28 mouse cellular contexts compared by ENCODE assay signal in genomic region chr11:115430561-115430960, GRCm38 (mm10). TPM values are rescaled to one million over a fixed set of nuclear protein-coding genes. Genes with fewer than 3 reads are reported as not detected.
"Had no signal": no experiment of that assay in that cellular context is flagged by ENCODE, and none has a peak within 500 bp of the region (broad histone marks: within the 10 kb centered on the region; RNA-seq: fewer than 3 reads in every experiment).

No protein-coding gene starts in this region.

- H3K27ac ChIP-seq: gastrocnemius, adult 2 months; heart, embryonic 10.5 days; hindbrain, embryonic 10.5 days; hindbrain, embryonic 12.5 days; hindbrain, embryonic 14.5 days; intestine, embryonic 15.5 days; kidney, postnatal 0 days; layer of hippocampus, adult 2 months; left cerebral cortex, adult 2 months; limb, embryonic 10.5 days; limb, embryonic 12.5 days; liver, embryonic 13.5 days; liver, embryonic 15.5 days had no signal

- H3K9ac ChIP-seq: heart, embryonic 12.5 days; hindbrain, embryonic 12.5 days; hindbrain, embryonic 14.5 days; intestine, embryonic 15.5 days; limb, embryonic 12.5 days; liver, embryonic 13.5 days; liver, embryonic 15.5 days had no signal

- H3K9me3 ChIP-seq: heart, embryonic 10.5 days; heart, embryonic 12.5 days; hindbrain, embryonic 10.5 days; hindbrain, embryonic 12.5 days; intestine, embryonic 15.5 days; limb, embryonic 10.5 days; limb, embryonic 12.5 days; liver, embryonic 13.5 days; liver, embryonic 15.5 days had no signal

- ATAC-seq: hindbrain, embryonic 16.5 days; inflammation-experienced regulatory T-cells, adult 6 months; intestine, embryonic 15.5 days; intestine, postnatal 0 days had no signal

- H3K4me2 ChIP-seq: heart, embryonic 12.5 days; hindbrain, embryonic 12.5 days; hindbrain, embryonic 14.5 days; intestine, embryonic 15.5 days; limb, embryonic 12.5 days; liver, embryonic 11.5 days; liver, embryonic 13.5 days; liver, embryonic 15.5 days had no signal

- DNase-seq: gastrocnemius, adult 2 months; gastrocnemius, postnatal 10 days; gastrocnemius, postnatal 25 days; heart, adult 18-20 months; heart, postnatal 10 days; heart, postnatal 4 days; kidney, adult 18-20 months; kidney, adult 8-10 months; kidney, postnatal 25 days; kidney, postnatal 4 days; liver; liver, embryonic 13.5 days had no signal

- H3K27me3 ChIP-seq: heart, embryonic 12.5 days; intestine, embryonic 15.5 days; limb, embryonic 12.5 days had no signal

- H3K4me3 ChIP-seq: gastrocnemius, adult 2 months; heart, embryonic 10.5 days; heart, embryonic 12.5 days; hindbrain, embryonic 10.5 days; hindbrain, embryonic 12.5 days; intestine, embryonic 15.5 days; layer of hippocampus, adult 2 months; left cerebral cortex, adult 2 months; limb, embryonic 10.5 days; limb, embryonic 12.5 days; liver, embryonic 13.5 days; liver, embryonic 15.5 days had no signal

RNA-seq across cellular contexts. Expression of gene Trim80, which starts 9.8 kb away (rescaled TPM):
- polyA plus RNA-seq: hindbrain, embryonic 12.5 days; hindbrain, embryonic 14.5 days; inflammation-experienced regulatory T-cells, adult 6 months; limb, embryonic 12.5 days had no signal

RNA-seq across cellular contexts. Expression of gene Slc16a5, which starts 31.7 kb away (rescaled TPM):
- polyA plus RNA-seq: heart, embryonic 12.5 days; hindbrain, embryonic 10.5 days; hindbrain, embryonic 12.5 days; hindbrain, embryonic 14.5 days; limb, embryonic 12.5 days; liver, embryonic 11.5 days; liver, embryonic 13.5 days had no signal
